23 mouse cellular contexts compared by ENCODE assay signal in the genomic region with DNA sequence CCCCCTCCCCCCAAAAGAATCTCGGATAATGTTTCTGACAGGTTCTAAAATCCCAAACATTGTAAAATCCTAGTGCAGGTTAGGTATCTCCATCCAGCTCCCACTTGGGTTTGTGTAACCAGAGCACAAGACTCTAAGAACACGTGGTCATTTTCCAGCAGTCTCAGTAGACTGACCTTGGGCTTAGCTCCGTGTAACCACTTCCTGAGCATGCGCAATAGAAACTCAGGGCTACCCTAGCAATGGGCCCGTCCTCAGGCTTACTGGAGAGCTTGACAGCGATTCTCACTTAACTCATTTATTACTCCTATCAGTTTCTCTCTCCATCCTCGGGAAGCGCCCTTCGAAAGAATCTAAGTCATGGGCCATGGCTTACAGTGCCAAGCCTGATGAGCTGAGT. TPM values are rescaled to one million over a fixed set of nuclear protein-coding genes. Genes with fewer than 3 reads are reported as not detected.
DNase-seq lines count a peak whose midpoint lies in the region; ATAC-seq and TF ChIP-seq lines count a peak whose summit lies in the region.
"Had no signal": no experiment of that assay in that cellular context is flagged by ENCODE, and none has a peak within 500 bp of the region (broad histone marks: within the 10 kb centered on the region; RNA-seq: fewer than 3 reads in every experiment).

No protein-coding gene starts in this region.

- no peaks in the 10 kb centered on the region for H3K4me1 ChIP-seq in hindbrain, embryonic 11.5 days (replicated peaks; ENCODE audit: control insufficient read depth, insufficient read depth, low read length)
- no peaks in the 10 kb centered on the region for H3K4me1 ChIP-seq in embryonic facial prominence, embryonic 10.5 days
- H3K4me1 ChIP-seq: embryonic facial prominence, embryonic 13.5 days; embryonic facial prominence, embryonic 15.5 days; forebrain, embryonic 10.5 days; forebrain, embryonic 12.5 days had no signal

- H3K4me3 ChIP-seq in hindbrain, embryonic 11.5 days (ENCODE audit: low read depth, low read length) = no peak overlapping the region
- no peak overlapping the region for H3K4me3 ChIP-seq in embryonic facial prominence, embryonic 10.5 days
- H3K4me3 ChIP-seq: embryonic facial prominence, embryonic 13.5 days; embryonic facial prominence, embryonic 15.5 days; erythroblast, embryonic 14.5 days; forebrain, embryonic 10.5 days; forebrain, embryonic 12.5 days had no signal

- H3K27ac ChIP-seq in hindbrain, embryonic 11.5 days (ENCODE audit: low read depth, low read length) = no peak overlapping the region
- no peak overlapping the region for H3K27ac ChIP-seq in embryonic facial prominence, embryonic 10.5 days (replicated peaks)
- H3K27ac ChIP-seq: embryonic facial prominence, embryonic 13.5 days; embryonic facial prominence, embryonic 15.5 days; forebrain, embryonic 10.5 days; forebrain, embryonic 12.5 days had no signal

- no peak overlapping the region for H3K4me2 ChIP-seq in hindbrain, embryonic 11.5 days (replicated peaks; ENCODE audit: low read depth, low read length)
- H3K4me2 ChIP-seq: embryonic facial prominence, embryonic 13.5 days; embryonic facial prominence, embryonic 15.5 days; forebrain, embryonic 12.5 days had no signal

- TF ChIP-seq CTCF in Patski (IDR thresholded peaks at IDR 0.05) = no peak

- CTCF ChIA-PET in Patski (lab: Charles Lee) = interaction anchor here (1.6 to 1.8 kb wide), 2 partner anchors 9 to 278 kb away, joined by 3 to 5 read pairs; no protein-coding TSS in a partner anchor

- peak; percentile 44 for DNase-seq in adrenal gland, adult 2 months
- DNase-seq in adrenal gland, adult 18-20 months (ENCODE audit: low spot score in 2 of 2) = no peak
- DNase-seq in adrenal gland, postnatal 36 days = peak; percentile 39 to 41
- DNase-seq in adrenal gland, postnatal 10 days = no peak
- no peak for DNase-seq in Patski (ENCODE audit: low read depth, low spot score)
- peak; percentile 47 for DNase-seq in yolk sac, embryonic 10.5 days (ENCODE audit: low spot score)
- no peak for DNase-seq in hindbrain, embryonic 11.5 days (ENCODE audit: low spot score)
- DNase-seq in embryonic facial prominence, embryonic 10.5 days (ENCODE audit: low spot score) = no peak
- DNase-seq: adrenal gland, adult 8-10 months; cerebellum, adult 11-12 months; cerebellum, adult 2 months; cerebellum, adult 9-10 months; cerebellum, postnatal 10 days; cerebellum, postnatal 25 days had no signal

- peaks cover 2% of the 10 kb centered on the region; the same call in 1 of the 2 replicates for H3K36me3 ChIP-seq in hindbrain, embryonic 11.5 days (ENCODE audit: control insufficient read depth, insufficient read depth, low read length)
- H3K36me3 ChIP-seq in embryonic facial prominence, embryonic 10.5 days (replicated peaks) = peaks cover 64% of the 10 kb centered on the region

- WGBS in hindbrain, embryonic 11.5 days = 90% methylated on average over 9 of the region's 9 CpGs
- WGBS in embryonic facial prominence, embryonic 10.5 days = 90% methylated on average over 9 of the region's 9 CpGs

- POLR2A ChIA-PET in Patski (lab: Charles Lee) = interaction anchor here (0.8 kb wide), 1 partner anchor 271 kb away, joined by 4 read pairs; no protein-coding TSS in a partner anchor

- no peak overlapping the region for H3K9ac ChIP-seq in hindbrain, embryonic 11.5 days (ENCODE audit: low read depth, low read length)
- H3K9ac ChIP-seq: embryonic facial prominence, embryonic 13.5 days; embryonic facial prominence, embryonic 15.5 days; forebrain, embryonic 12.5 days had no signal

- H3K9me3 ChIP-seq in hindbrain, embryonic 11.5 days (ENCODE audit: control insufficient read depth, low read length) = no peaks in the 10 kb centered on the region
- H3K9me3 ChIP-seq in embryonic facial prominence, embryonic 10.5 days = no peaks in the 10 kb centered on the region
- H3K9me3 ChIP-seq: embryonic facial prominence, embryonic 13.5 days; embryonic facial prominence, embryonic 15.5 days; forebrain, embryonic 10.5 days; forebrain, embryonic 12.5 days; G1E had no signal

- peak; percentile 42 for ATAC-seq in Patski
- no peak for ATAC-seq in hindbrain, embryonic 11.5 days (ENCODE audit: low FRiP score)
- ATAC-seq: activated CD4-positive, CD25-positive, alpha-beta regulatory T cell, adult 4 months; forebrain, embryonic 14.5 days; forebrain, embryonic 16.5 days had no signal

- no peaks in the 10 kb centered on the region for H3K27me3 ChIP-seq in Patski
- no peaks in the 10 kb centered on the region for H3K27me3 ChIP-seq in hindbrain, embryonic 11.5 days (ENCODE audit: control insufficient read depth, insufficient read depth, low read length)
- H3K27me3 ChIP-seq in embryonic facial prominence, embryonic 10.5 days (replicated peaks; ENCODE audit: low read depth, poor library complexity, severe bottlenecking) = no peaks in the 10 kb centered on the region
- H3K27me3 ChIP-seq: embryonic facial prominence, embryonic 13.5 days; embryonic facial prominence, embryonic 15.5 days; forebrain, embryonic 12.5 days had no signal

- in situ Hi-C loops in Patski (cut with MboI; ENCODE audit: low pct_unique_long_range_greater_than_20kb) = no loop called here

RNA-seq across cellular contexts. Expression of a gene that starts 22.1 kb away (rescaled TPM):
- total RNA-seq in adrenal gland, adult 2 months (2021) = 1 to 10 TPM; 3.5 to 4.7 TPM
- 2.7 and 3.0 TPM in 2 replicates for polyA plus RNA-seq in adrenal gland, adult 2 months (2012; rRNA removed)
- 1 to 10 TPM; 4.5 to 4.8 TPM for total RNA-seq in adrenal gland, adult 18-20 months (2021)
- 1 to 10 TPM; 4.5 to 5.9 TPM for total RNA-seq in adrenal gland, postnatal 36 days (2021)
- total RNA-seq in adrenal gland, postnatal 10 days (2021) = 1 to 10 TPM; 6.4 to 7.0 TPM
- 58.5 TPM for polyA plus RNA-seq in Patski (2021)
- 15.9 and 16.8 TPM in 2 replicates for polyA plus RNA-seq in hindbrain, embryonic 11.5 days (2014; fragmentation: Nextera tagmentation; extraction: Ambion mirVana)
- 16.8 and 19.4 TPM in 2 replicates for polyA plus RNA-seq in embryonic facial prominence, embryonic 10.5 days (2016; fragmentation: Nextera tagmentation; extraction: Ambion mirVana)

RNA-seq across cellular contexts. Expression of a gene that starts 58.5 kb away (rescaled TPM):
- 10 to 100 TPM; 70.4 to 84.6 TPM for total RNA-seq in adrenal gland, adult 2 months (2021)
- 24.1 and 30.2 TPM in 2 replicates for polyA plus RNA-seq in adrenal gland, adult 2 months (2012; rRNA removed)
- 10 to 100 TPM; 63.9 to 78.9 TPM for total RNA-seq in adrenal gland, adult 18-20 months (2021)
- total RNA-seq in adrenal gland, postnatal 36 days (2021) = 10 to 100 TPM; 63.0 to 68.1 TPM
- 10 to 100 TPM; 91.5 to 95.8 TPM for total RNA-seq in adrenal gland, postnatal 10 days (2021)
- polyA plus RNA-seq in Patski (2021) = 30.6 TPM
- 31.7 and 33.7 TPM in 2 replicates for polyA plus RNA-seq in hindbrain, embryonic 11.5 days (2014; fragmentation: Nextera tagmentation; extraction: Ambion mirVana)
- polyA plus RNA-seq in embryonic facial prominence, embryonic 10.5 days (2016; fragmentation: Nextera tagmentation; extraction: Ambion mirVana) = 45.1 and 49.7 TPM in 2 replicates

Comparison
In these comparisons a context has a peak if more than half of its experiments do, and no peak if none do; other contexts are left out.
1. DNase-seq: peak in adrenal gland, adult 2 months (single experiment), adrenal gland, postnatal 36 days (2 of 2) and yolk sac, embryonic 10.5 days (single experiment); none in adrenal gland, adult 18-20 months (0 of 2), adrenal gland, postnatal 10 days (single experiment), Patski (single experiment), hindbrain, embryonic 11.5 days (single experiment) and embryonic facial prominence, embryonic 10.5 days (single experiment).